Mouse (Mus musculus): ENCODE results near the gene Dido1. TPM values are rescaled to one million over a fixed set of nuclear protein-coding genes. Genes with fewer than 3 reads are reported as not detected.

The Dido1 gene
- 10 to 100 TPM; 51.2 to 62.8 TPM for total RNA-seq (2021)

- intact Hi-C loops (cut with DNase I), result loop anchor here (1.0 kb wide), 1 partner anchor 9 kb away; no protein-coding TSS in a partner anchor
Measured at GRCm38 (mm10) chr2:180709923-180710272, at the start of gene Dido1, which contains the start of gene Gid8. Gene Dido1 (minus strand): TSS chr2:180709999. Gene Gid8 (plus strand): TSS chr2:180710117.

DNA sequence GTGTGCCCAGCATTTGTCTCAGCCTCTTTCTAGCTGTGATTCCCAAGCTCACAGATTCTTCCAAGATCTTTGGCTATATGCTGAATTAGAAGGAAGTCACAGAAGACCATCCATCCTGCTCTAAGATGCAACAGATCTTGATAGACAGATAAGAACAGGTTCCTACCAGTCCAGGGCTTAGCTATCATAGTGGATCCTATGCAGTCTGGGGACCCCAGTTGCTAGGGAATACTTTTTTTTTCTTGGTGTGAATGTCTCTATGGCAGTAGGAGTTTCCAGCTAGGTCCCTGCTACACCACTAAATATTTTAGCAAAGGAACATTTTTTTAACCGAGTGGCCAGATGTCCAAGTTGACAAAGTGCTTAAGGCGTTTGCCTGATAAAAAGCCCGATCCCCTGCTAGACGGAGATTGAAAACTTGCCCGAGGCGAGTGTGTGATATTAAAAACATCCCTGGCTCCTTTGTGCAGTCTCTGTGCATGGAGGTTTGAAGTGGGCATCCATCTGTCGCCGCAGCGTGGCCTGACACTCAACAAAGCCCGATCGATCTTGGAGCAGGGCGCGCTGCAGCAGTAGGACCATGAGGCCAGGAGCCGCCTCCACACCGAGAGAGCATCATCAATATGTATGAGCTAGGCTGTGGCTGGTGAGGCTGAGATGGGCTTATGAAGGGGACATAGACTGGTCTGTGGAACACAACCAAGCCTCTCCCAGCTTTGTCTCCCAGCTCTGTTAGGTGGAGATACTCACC, 48.9 kb upstream of the Dido1 start:
- intact Hi-C loops (cut with DNase I), result no loop called here
- no peak for DNase-seq (ENCODE audit: low spot score in 2 of 2)

More at GRCm38 (mm10) chr2:180709923-180710272, at the start of gene Dido1, which contains the start of gene Gid8:
- peak; percentile 97 for DNase-seq (ENCODE audit: low spot score in 2 of 2)

DNA sequence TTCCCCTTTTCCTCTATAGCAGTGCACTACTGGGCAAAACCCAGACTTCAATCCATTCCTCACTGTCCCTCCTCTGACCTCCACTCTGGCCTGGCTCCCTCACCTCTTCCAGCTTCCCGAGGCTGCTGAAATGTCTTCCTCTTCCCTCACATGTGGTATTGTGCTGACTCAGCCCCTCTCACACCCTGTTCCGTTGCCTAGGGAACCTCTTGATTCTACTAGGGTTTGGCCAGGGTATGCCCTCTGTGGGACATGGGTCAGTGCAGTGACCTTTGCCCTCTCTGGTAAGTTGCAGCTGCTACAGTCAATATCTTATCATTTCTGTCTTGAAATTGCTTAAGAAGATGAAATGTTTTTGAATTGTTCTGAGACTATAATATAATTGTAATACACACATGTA, 47.0 kb upstream of the Dido1 start:
- intact Hi-C loops (cut with DNase I), result no loop called here
- no peak for DNase-seq (ENCODE audit: low spot score in 2 of 2)

DNA sequence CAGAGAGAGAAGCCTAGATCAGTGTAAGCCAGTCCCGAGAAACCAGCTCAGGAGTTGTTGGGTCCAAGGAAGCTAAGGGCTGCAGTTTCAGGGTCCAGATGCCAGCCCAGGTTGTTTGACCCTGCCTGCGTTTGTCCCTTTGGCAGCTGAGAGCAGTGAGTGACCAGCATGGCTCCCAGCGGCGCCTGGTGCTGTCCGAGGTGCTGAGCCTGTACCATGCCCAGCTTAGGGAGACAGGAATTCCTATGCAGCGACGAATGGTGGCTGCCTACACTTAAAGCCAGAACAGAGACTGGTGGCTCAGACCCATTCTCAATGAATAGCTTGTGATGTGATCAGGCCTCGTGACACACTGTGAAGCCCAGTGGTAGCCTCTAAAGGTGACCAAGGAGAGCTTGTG, 46.1 kb upstream of the Dido1 start:
- no peak for DNase-seq (ENCODE audit: low spot score in 2 of 2)
- intact Hi-C loops (cut with DNase I), result no loop called here

GRCm38 (mm10) chr2:180754976-180755688, 45.3 kb upstream of the Dido1 start:
- intact Hi-C loops (cut with DNase I), result no loop called here
- DNase-seq (ENCODE audit: low spot score in 2 of 2), result no peak

- DNase-seq (ENCODE audit: low spot score in 2 of 2), result no peak
- intact Hi-C loops (cut with DNase I), result loop anchor here (5.0 kb wide), 3 partner anchors 33 to 92 kb away; no protein-coding TSS in a partner anchor
Measured at GRCm38 (mm10) chr2:180748904-180749303, 39.1 kb upstream of the Dido1 start.

GRCm38 (mm10) chr2:180746569-180747192, 36.9 kb upstream of the Dido1 start:
- intact Hi-C loops (cut with DNase I), result loop anchor here (5.0 kb wide), 3 partner anchors 36 to 89 kb away; no protein-coding TSS in a partner anchor

GRCm38 (mm10) chr2:180745248-180745927, 35.6 kb upstream of the Dido1 start:
- peak; percentile 83 to 84 for DNase-seq (ENCODE audit: low spot score in 2 of 2)
- intact Hi-C loops (cut with DNase I), result loop anchor here (1.0 to 5.0 kb wide), 4 partner anchors 37 to 163 kb away; no protein-coding TSS in a partner anchor

More at GRCm38 (mm10) chr2:180746569-180747192, 36.9 kb upstream of the Dido1 start:
- no peak for DNase-seq (ENCODE audit: low spot score in 2 of 2)

DNA sequence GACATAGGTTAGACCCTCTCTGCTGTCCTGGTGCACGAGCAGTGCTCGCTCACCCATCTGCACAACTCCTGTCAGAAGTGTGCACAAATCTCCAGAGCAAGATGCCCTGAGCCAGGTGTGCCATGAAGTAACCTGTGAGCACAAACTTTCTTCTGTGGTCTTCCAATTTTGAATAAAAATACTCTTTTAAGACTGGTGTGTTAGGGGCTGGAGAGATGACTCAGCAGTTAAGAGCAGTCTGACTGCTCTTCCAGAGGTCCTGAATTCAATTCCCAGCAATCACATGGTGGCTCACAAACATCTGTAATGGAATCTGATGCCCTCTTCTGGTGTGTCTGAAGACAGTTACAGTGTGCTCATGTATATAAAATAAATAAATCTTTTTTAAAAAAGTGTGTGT, 33.5 kb upstream of the Dido1 start:
- no peak for DNase-seq (ENCODE audit: low spot score in 2 of 2)
- intact Hi-C loops (cut with DNase I), result no loop called here

GRCm38 (mm10) chr2:180742820-180743219, 33.0 kb upstream of the Dido1 start:
- intact Hi-C loops (cut with DNase I), result no loop called here
- DNase-seq (ENCODE audit: low spot score in 2 of 2), result no peak

GRCm38 (mm10) chr2:180741421-180741820, 31.6 kb upstream of the Dido1 start:
- DNase-seq (ENCODE audit: low spot score in 2 of 2), result no peak
- intact Hi-C loops (cut with DNase I), result no loop called here

GRCm38 (mm10) chr2:180740349-180740748, 30.6 kb upstream of the Dido1 start:
- DNase-seq (ENCODE audit: low spot score in 2 of 2), result no peak
- intact Hi-C loops (cut with DNase I), result no loop called here

GRCm38 (mm10) chr2:180737984-180738383, 28.2 kb upstream of the Dido1 start:
- intact Hi-C loops (cut with DNase I), result no loop called here
- no peak for DNase-seq (ENCODE audit: low spot score in 2 of 2)

DNA sequence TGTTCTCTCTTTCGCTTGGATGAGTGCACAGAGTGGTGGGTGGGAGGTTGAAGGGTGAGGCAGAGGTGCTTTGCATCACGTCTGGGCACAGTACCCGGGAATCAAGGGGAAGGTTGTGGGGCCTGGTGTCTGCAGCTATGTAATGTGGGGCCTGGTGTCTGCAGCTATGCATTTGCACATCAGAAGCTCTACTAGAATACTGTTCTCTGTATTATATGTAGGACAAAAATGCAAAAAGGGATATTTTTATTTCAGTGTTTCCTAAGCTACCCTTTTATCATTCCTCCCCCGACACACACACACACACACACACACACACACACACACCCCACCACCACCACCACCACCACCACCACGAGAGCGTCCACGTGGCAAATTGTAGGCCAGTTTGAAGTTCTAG, 25.4 kb upstream of the Dido1 start:
- intact Hi-C loops (cut with DNase I), result no loop called here
- DNase-seq (ENCODE audit: low spot score in 2 of 2), result peak; percentile 22 to 28

DNA sequence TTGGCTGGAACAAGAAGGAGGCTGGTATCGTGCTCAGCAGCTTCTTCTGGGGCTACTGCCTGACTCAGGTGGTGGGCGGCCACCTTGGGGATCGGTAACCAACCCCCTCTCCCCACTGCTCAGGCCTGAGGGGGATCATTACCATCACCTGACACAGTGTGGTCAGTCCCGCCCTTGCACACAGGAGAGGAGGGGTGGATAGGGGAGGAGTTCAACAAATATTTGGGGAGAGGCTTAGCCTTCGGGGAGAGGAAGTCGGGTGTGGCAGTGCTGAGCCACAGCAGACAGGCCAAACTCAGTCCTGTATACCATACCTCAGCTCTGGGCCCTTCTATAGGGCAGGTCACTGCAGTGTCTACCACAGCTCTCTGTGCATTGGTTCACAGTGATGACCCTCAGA, 22.2 kb upstream of the Dido1 start:
- intact Hi-C loops (cut with DNase I), result no loop called here
- DNase-seq (ENCODE audit: low spot score in 2 of 2), result no peak

- no peak for DNase-seq (ENCODE audit: low spot score in 2 of 2)
- intact Hi-C loops (cut with DNase I), result no loop called here
Measured at GRCm38 (mm10) chr2:180731036-180731435, 21.2 kb upstream of the Dido1 start.

DNA sequence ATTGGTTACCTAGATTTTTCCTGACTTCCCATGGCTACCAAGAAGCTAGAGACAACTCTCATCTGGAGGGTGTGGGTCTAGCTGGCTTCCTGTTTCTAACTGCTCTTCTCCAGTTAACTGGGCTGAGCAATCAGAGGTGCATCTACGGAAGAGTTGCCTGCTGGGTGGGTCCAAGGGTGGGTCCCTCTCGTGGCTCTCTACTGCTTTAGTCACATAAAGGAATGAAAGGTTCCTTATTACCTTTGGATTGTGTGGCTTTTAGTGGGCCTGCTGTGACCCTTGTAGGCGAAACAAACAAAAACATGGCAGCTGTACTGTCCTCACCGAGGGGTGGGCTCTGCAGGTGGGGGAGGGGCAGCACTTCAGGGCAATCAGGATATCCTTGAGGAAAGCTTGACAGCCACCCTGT, 17.8 kb upstream of the Dido1 start:
- no peak for DNase-seq (ENCODE audit: low spot score in 2 of 2)
- intact Hi-C loops (cut with DNase I), result loop anchor here (5.0 kb wide), 1 partner anchor 50 kb away; no protein-coding TSS in a partner anchor

- no peak for DNase-seq (ENCODE audit: low spot score in 2 of 2)
- intact Hi-C loops (cut with DNase I), result loop anchor here (5.0 kb wide), 1 partner anchor 50 kb away; no protein-coding TSS in a partner anchor
Measured at GRCm38 (mm10) chr2:180726658-180727442, 17.1 kb upstream of the Dido1 start.

Data from left cerebral cortex, postnatal 36 days (tissue).